Mouse (Mus musculus): ENCODE data around the gene Sgo1. TPM values are rescaled to one million over a fixed set of nuclear protein-coding genes. Genes with fewer than 3 reads are reported as not detected.

Sgo1 gene
- polyA plus RNA-seq, 1 experiment, result 0.16 TPM

- DNase-seq, result no peak
- TF ChIP-seq POLR2A (IDR thresholded peaks at IDR 0.05; ENCODE audit: borderline replicate concordance, insufficient read depth, low read length), result no peak
- no peak for TF ChIP-seq CTCF (IDR thresholded peaks at IDR 0.05; ENCODE audit: borderline replicate concordance, insufficient read depth, low read depth, low read length)
- Histone ChIP-seq H3K4me1 (ENCODE audit: control insufficient read depth, insufficient read depth, low read length) (no peaks in the 10 kb centered on the region), H3K4me3 (replicated peaks; ENCODE audit: insufficient read depth, low read depth, low read length) (no peak overlapping the region), H3K27ac (ENCODE audit: insufficient read depth, low read length) (no peak overlapping the region), H3K27me3 (ENCODE audit: control insufficient read depth, insufficient read depth, low read length) (no peaks in the 10 kb centered on the region)
- WGBS, result 13% methylated on average over 1 of the region's 1 CpGs
Observed at GRCm38 (mm10) chr17:53688321-53688720, 812 bp downstream of the Sgo1 start.

GRCm38 (mm10) chr17:53678716-53679115 is 10.4 kb downstream of the Sgo1 start:
- peak; percentile 77 for TF ChIP-seq CTCF (IDR thresholded peaks at IDR 0.05; ENCODE audit: borderline replicate concordance, insufficient read depth, low read depth, low read length)
- TF ChIP-seq POLR2A (IDR thresholded peaks at IDR 0.05; ENCODE audit: borderline replicate concordance, insufficient read depth, low read length), result peak; percentile 38; the same call in 1 of the 2 replicates
- Histone ChIP-seq H3K27ac (ENCODE audit: insufficient read depth, low read length) (peak overlapping the region; percentile 86), H3K4me1 (ENCODE audit: control insufficient read depth, insufficient read depth, low read length) (peaks cover 4% of the 10 kb centered on the region; the same call in 1 of the 2 replicates), H3K27me3 (ENCODE audit: control insufficient read depth, insufficient read depth, low read length) (no peaks in the 10 kb centered on the region), H3K4me3 (replicated peaks; ENCODE audit: insufficient read depth, low read depth, low read length) (no peak overlapping the region)
- DNase-seq, result peak; percentile 75 to 91
- 9% methylated on average over 8 of the region's 8 CpGs for WGBS

GRCm38 (mm10) chr17:53670453-53670852 is 18.7 kb downstream of the Sgo1 start:
- DNase-seq, result no peak
- TF ChIP-seq POLR2A (IDR thresholded peaks at IDR 0.05; ENCODE audit: borderline replicate concordance, insufficient read depth, low read length), result no peak
- TF ChIP-seq CTCF (IDR thresholded peaks at IDR 0.05; ENCODE audit: borderline replicate concordance, insufficient read depth, low read depth, low read length), result no peak
- WGBS, result 91% methylated on average over 8 of the region's 8 CpGs
- Histone ChIP-seq H3K27ac (ENCODE audit: insufficient read depth, low read length) (no peak overlapping the region), H3K4me1 (ENCODE audit: control insufficient read depth, insufficient read depth, low read length) (no peaks in the 10 kb centered on the region), H3K4me3 (replicated peaks; ENCODE audit: insufficient read depth, low read depth, low read length) (no peak overlapping the region), H3K27me3 (ENCODE audit: control insufficient read depth, insufficient read depth, low read length) (no peaks in the 10 kb centered on the region)

- Histone ChIP-seq H3K27ac (ENCODE audit: insufficient read depth, low read length) (no peak overlapping the region), H3K27me3 (ENCODE audit: control insufficient read depth, insufficient read depth, low read length) (no peaks in the 10 kb centered on the region), H3K4me3 (replicated peaks; ENCODE audit: insufficient read depth, low read depth, low read length) (no peak overlapping the region), H3K4me1 (ENCODE audit: control insufficient read depth, insufficient read depth, low read length) (0 out of 2 replicates have a peak, but pooled peaks cover 3% of the 10 kb centered on the region)
- WGBS, result 76% methylated on average over 2 of the region's 2 CpGs
- DNase-seq, result no peak
- TF ChIP-seq CTCF (IDR thresholded peaks at IDR 0.05; ENCODE audit: borderline replicate concordance, insufficient read depth, low read depth, low read length) (no peak), POLR2A (IDR thresholded peaks at IDR 0.05; ENCODE audit: borderline replicate concordance, insufficient read depth, low read length) (no peak)
Observed at GRCm38 (mm10) chr17:53664703-53665382, 24.3 kb downstream of the Sgo1 start.

- no peak overlapping the region for H3K27ac ChIP-seq (ENCODE audit: insufficient read depth, low read length)
- H3K27me3 ChIP-seq (ENCODE audit: control insufficient read depth, insufficient read depth, low read length), result no peaks in the 10 kb centered on the region
- DNase-seq, result no peak
- TF ChIP-seq POLR2A (IDR thresholded peaks at IDR 0.05; ENCODE audit: borderline replicate concordance, insufficient read depth, low read length) (no peak), CTCF (IDR thresholded peaks at IDR 0.05; ENCODE audit: borderline replicate concordance, insufficient read depth, low read depth, low read length) (no peak)
- no peak overlapping the region for H3K4me3 ChIP-seq (replicated peaks; ENCODE audit: insufficient read depth, low read depth, low read length)
- H3K4me1 ChIP-seq (ENCODE audit: control insufficient read depth, insufficient read depth, low read length), result 0 out of 2 replicates have a peak, but pooled peaks cover 3% of the 10 kb centered on the region
- 86% methylated on average over 3 of the region's 3 CpGs for WGBS
Observed at GRCm38 (mm10) chr17:53664267-53664666, 24.9 kb downstream of the Sgo1 start.

- Histone ChIP-seq H3K4me3 (replicated peaks; ENCODE audit: insufficient read depth, low read depth, low read length) (no peak overlapping the region), H3K4me1 (ENCODE audit: control insufficient read depth, insufficient read depth, low read length) (0 out of 2 replicates have a peak, but pooled peaks cover 3% of the 10 kb centered on the region), H3K27me3 (ENCODE audit: control insufficient read depth, insufficient read depth, low read length) (no peaks in the 10 kb centered on the region), H3K27ac (ENCODE audit: insufficient read depth, low read length) (peak overlapping the region; percentile 43; the same call in 1 of the 2 replicates)
- 45% methylated on average over 6 of the region's 6 CpGs for WGBS
- DNase-seq, result peak; percentile 21 to 31
- TF ChIP-seq POLR2A (IDR thresholded peaks at IDR 0.05; ENCODE audit: borderline replicate concordance, insufficient read depth, low read length) (no peak), CTCF (IDR thresholded peaks at IDR 0.05; ENCODE audit: borderline replicate concordance, insufficient read depth, low read depth, low read length) (no peak)
Observed at GRCm38 (mm10) chr17:53661056-53661840, 27.9 kb downstream of the Sgo1 start.

- no peak for TF ChIP-seq POLR2A (IDR thresholded peaks at IDR 0.05; ENCODE audit: borderline replicate concordance, insufficient read depth, low read length)
- no peak for TF ChIP-seq CTCF (IDR thresholded peaks at IDR 0.05; ENCODE audit: borderline replicate concordance, insufficient read depth, low read depth, low read length)
- no peak overlapping the region for H3K4me3 ChIP-seq (replicated peaks; ENCODE audit: insufficient read depth, low read depth, low read length)
- H3K4me1 ChIP-seq (ENCODE audit: control insufficient read depth, insufficient read depth, low read length), result 0 out of 2 replicates have a peak, but pooled peaks cover 3% of the 10 kb centered on the region
- 25% methylated on average over 4 of the region's 4 CpGs for WGBS
- DNase-seq, result peak; percentile 24 to 26
- H3K27ac ChIP-seq (ENCODE audit: insufficient read depth, low read length), result no peak overlapping the region
- H3K27me3 ChIP-seq (ENCODE audit: control insufficient read depth, insufficient read depth, low read length), result no peaks in the 10 kb centered on the region
Observed at GRCm38 (mm10) chr17:53659738-53660137, 29.4 kb downstream of the Sgo1 start.

All from cerebellum, adult 2 months (tissue).